Comparison of ENCODE assay signal across 9 mouse cellular contexts in the genomic region with DNA sequence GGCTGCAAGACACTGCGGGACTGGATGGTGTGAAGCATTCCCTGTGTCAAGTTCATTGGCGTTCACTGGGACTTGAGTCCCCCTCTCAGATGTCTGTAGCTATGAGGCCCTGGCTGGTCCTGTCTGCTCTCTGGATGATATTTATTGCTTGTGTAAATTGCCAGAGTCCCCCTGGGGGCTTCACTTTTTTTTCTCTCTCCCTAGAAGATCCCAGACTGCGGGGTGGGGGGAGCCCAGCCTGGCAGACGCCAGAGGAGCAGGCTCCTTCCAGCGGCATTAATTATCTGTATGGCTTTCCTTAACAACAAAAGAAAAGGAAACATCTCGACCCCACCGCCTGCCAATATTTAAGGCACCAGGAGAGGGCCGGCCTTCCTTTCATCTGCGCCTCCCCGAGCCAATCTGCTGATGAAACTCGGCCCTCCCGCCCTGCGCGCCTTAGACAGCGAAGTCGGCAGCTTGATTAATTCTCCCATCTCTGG.
DNase-seq lines count a peak whose midpoint lies in the region; ATAC-seq and TF ChIP-seq lines count a peak whose summit lies in the region.
"Had no signal": no experiment of that assay in that cellular context is flagged by ENCODE, and none has a peak within 500 bp of the region (broad histone marks: within the 10 kb centered on the region; RNA-seq: fewer than 3 reads in every experiment).

No protein-coding gene starts in this region.

- H3K36me3 ChIP-seq in forebrain, embryonic 14.5 days (ENCODE audit: control insufficient read depth, insufficient read depth, low read length): no peaks in the 10 kb centered on the region
- H3K36me3 ChIP-seq in limb, embryonic 14.5 days (ENCODE audit: control insufficient read depth, insufficient read depth, low read length): no peaks in the 10 kb centered on the region
- no peaks in the 10 kb centered on the region for H3K36me3 ChIP-seq in stomach, embryonic 15.5 days
- H3K36me3 ChIP-seq: heart, embryonic 15.5 days had no signal

- no peak overlapping the region for H3K4me3 ChIP-seq in forebrain, embryonic 14.5 days (ENCODE audit: low read depth, low read length)
- no peak overlapping the region for H3K4me3 ChIP-seq in limb, embryonic 14.5 days (replicated peaks; ENCODE audit: low read length)
- no peak overlapping the region for H3K4me3 ChIP-seq in stomach, embryonic 15.5 days (replicated peaks)
- H3K4me3 ChIP-seq: heart, embryonic 15.5 days had no signal

- H3K27ac ChIP-seq in forebrain, embryonic 14.5 days (ENCODE audit: low read depth, low read length): peak overlapping the region; percentile 84
- no peak overlapping the region for H3K27ac ChIP-seq in limb, embryonic 14.5 days (replicated peaks; ENCODE audit: low read depth, low read length)
- peak overlapping the region; percentile 40; the same call in 1 of the 2 replicates for H3K27ac ChIP-seq in stomach, embryonic 15.5 days
- H3K27ac ChIP-seq: heart, embryonic 15.5 days had no signal

- H3K9me3 ChIP-seq in forebrain, embryonic 14.5 days (replicated peaks; ENCODE audit: control insufficient read depth, low read length): no peaks in the 10 kb centered on the region
- no peaks in the 10 kb centered on the region for H3K9me3 ChIP-seq in limb, embryonic 14.5 days (ENCODE audit: control insufficient read depth, low read length)
- no peaks in the 10 kb centered on the region for H3K9me3 ChIP-seq in stomach, embryonic 15.5 days
- H3K9me3 ChIP-seq: heart, embryonic 15.5 days had no signal

- peak overlapping the region; percentile 30; the same call in 1 of the 2 replicates for H3K9ac ChIP-seq in forebrain, embryonic 14.5 days (ENCODE audit: low read length)
- H3K9ac ChIP-seq in limb, embryonic 14.5 days (ENCODE audit: low read depth, low read length, severe bottlenecking): no peak overlapping the region
- H3K9ac ChIP-seq in stomach, embryonic 15.5 days: no peak overlapping the region
- H3K9ac ChIP-seq: heart, embryonic 15.5 days had no signal

- peaks cover 10% of the 10 kb centered on the region for H3K4me1 ChIP-seq in forebrain, embryonic 14.5 days (ENCODE audit: control insufficient read depth, insufficient read depth, low read length)
- H3K4me1 ChIP-seq in limb, embryonic 14.5 days (ENCODE audit: control insufficient read depth, insufficient read depth, low read length): peaks cover 8% of the 10 kb centered on the region
- peaks cover 16% of the 10 kb centered on the region for H3K4me1 ChIP-seq in stomach, embryonic 15.5 days

- H3K27me3 ChIP-seq in forebrain, embryonic 14.5 days (replicated peaks; ENCODE audit: control insufficient read depth, insufficient read depth, low read length): no peaks in the 10 kb centered on the region
- no peaks in the 10 kb centered on the region for H3K27me3 ChIP-seq in limb, embryonic 14.5 days (ENCODE audit: control insufficient read depth, insufficient read depth, low read length)
- no peaks in the 10 kb centered on the region for H3K27me3 ChIP-seq in stomach, embryonic 15.5 days (replicated peaks)
- H3K27me3 ChIP-seq: heart, embryonic 15.5 days had no signal

- WGBS in forebrain, embryonic 14.5 days: 8% methylated on average over 16 of the region's 16 CpGs
- 8% methylated on average over 16 of the region's 16 CpGs for WGBS in limb, embryonic 14.5 days
- WGBS in stomach, embryonic 15.5 days: 17% methylated on average over 16 of the region's 16 CpGs

- peak overlapping the region; percentile 6; the same call in 1 of the 2 replicates for H3K4me2 ChIP-seq in forebrain, embryonic 14.5 days (ENCODE audit: low read length)
- H3K4me2 ChIP-seq in limb, embryonic 14.5 days (replicated peaks; ENCODE audit: low read depth, low read length, severe bottlenecking): no peak overlapping the region; the same call in 1 of the 2 replicates
- H3K4me2 ChIP-seq in stomach, embryonic 15.5 days: peak overlapping the region; percentile 24; the same call in 1 of the 2 replicates
- H3K4me2 ChIP-seq: heart, embryonic 15.5 days had no signal

- peak; percentile 7 for DNase-seq in ovary, postnatal 14 days (ENCODE audit: low spot score)
- no peak for DNase-seq in ovary, postnatal 10 days (ENCODE audit: low spot score)
- DNase-seq in forebrain, embryonic 14.5 days (ENCODE audit: low spot score): peak; percentile 82
- DNase-seq in limb, embryonic 14.5 days (ENCODE audit: low spot score): peak; percentile 32
- no peak for DNase-seq in urinary bladder, adult 2 months (ENCODE audit: low spot score)
- DNase-seq in B cell, adult 2 months: no peak
- DNase-seq in cerebellum, postnatal 25 days: no peak

- ATAC-seq in forebrain, embryonic 14.5 days: peak; percentile 79
- ATAC-seq in limb, embryonic 14.5 days (ENCODE audit: low FRiP score, low read depth): no peak
- ATAC-seq in stomach, embryonic 15.5 days (ENCODE audit: insufficient read depth, low FRiP score, low read depth): peak; percentile 43

- TF ChIP-seq POLR2A in limb, embryonic 14.5 days (IDR thresholded peaks at IDR 0.05; ENCODE audit: borderline replicate concordance, extremely low read depth, insufficient read depth, insufficient read length): no peak

Comparison
In these comparisons a context has a peak if more than half of its experiments do, and no peak if none do; other contexts are left out.
1. DNase-seq: peak in ovary, postnatal 14 days (single experiment), forebrain, embryonic 14.5 days (single experiment) and limb, embryonic 14.5 days (single experiment); none in ovary, postnatal 10 days (single experiment), urinary bladder, adult 2 months (single experiment), B cell, adult 2 months (0 of 2) and cerebellum, postnatal 25 days (0 of 2).